Mouse (Mus musculus) stomach, postnatal 0 days (tissue): ENCODE measurements around the gene Bricd5. TPM values are rescaled to one million over a fixed set of nuclear protein-coding genes. Genes with fewer than 3 reads are reported as not detected.

ENCODE experiments used
- ATAC-seq: fragments of 200-750 bp; cut with Nextera tagmentation; 2 replicates; pipeline ENCODE4 v1.8.0; 2017; ENCODE audit not compliant: low FRiP score, low TSS enrichment
- DNase-seq: peaks from one replicate; pipeline ENCODE4 v3.0.0-alpha.2; 2016; ENCODE audit warnings: low spot score
- H3K27ac ChIP-seq: fragments of 300-500 bp; sonication (generic); replicated peaks from 2 replicates; pipeline ENCODE4 v1.5.1; 2014; ENCODE audit warnings: mild to moderate bottlenecking, control low read depth
- H3K27me3 ChIP-seq: fragments of 300-500 bp; sonication (generic); 2 replicates; pipeline ENCODE4 v1.6.1; 2014; ENCODE audit warnings: low read length; ENCODE audit not compliant: control insufficient read depth, insufficient read depth
- H3K36me3 ChIP-seq: fragments of 300-500 bp; sonication (generic); 2 replicates; pipeline ENCODE4 v1.6.1; 2014; ENCODE audit warnings: low read length, mixed read lengths; ENCODE audit not compliant: control insufficient read depth, insufficient read depth
- H3K4me1 ChIP-seq: fragments of 300-500 bp; sonication (generic); replicated peaks from 2 replicates; pipeline ENCODE4 v1.6.1; 2014; ENCODE audit warnings: antibody characterized with exemption; ENCODE audit not compliant: control insufficient read depth, insufficient read depth
- H3K4me2 ChIP-seq: fragments of 300-500 bp; sonication (generic); replicated peaks from 2 replicates; pipeline ENCODE4 v1.6.1; 2014; ENCODE audit warnings: low read depth, mild to moderate bottlenecking, control low read depth, moderate library complexity
- H3K4me3 ChIP-seq: fragments of 300-500 bp; sonication (generic); 2 replicates; pipeline ENCODE4 v1.5.1; 2014; ENCODE audit warnings: low read depth, low read length, control low read depth
- H3K9ac ChIP-seq: fragments of 300-500 bp; sonication (generic); 2 replicates; pipeline ENCODE4 v1.6.1; 2014; ENCODE audit warnings: mild to moderate bottlenecking, low read length, control low read depth, mixed read lengths
- H3K9me3 ChIP-seq: fragments of 300-500 bp; sonication (generic); 2 replicates; pipeline ENCODE4 v1.6.1; 2016; ENCODE audit warnings: low read length; ENCODE audit not compliant: control insufficient read depth
- CTCF ChIP-seq: IDR thresholded peaks from 2 replicates; pipeline ENCODE4 v1.5.1; 2016; ENCODE audit warnings: antibody characterized with exemption, low read depth, mild to moderate bottlenecking, moderate library complexity
- EP300 ChIP-seq: optimal IDR thresholded peaks from 2 replicates; pipeline ENCODE3; 2016; ENCODE audit warnings: antibody characterized with exemption
- WGBS: fragments of 180-500 bp; shearing (Covaris S2); extraction: QIAGEN DNeasy Blood & Tissue Kit; methylation state at CpG from one replicate; pipeline ENCODE4 v1.1.7; 2014; 5-methylcytosine and 5-hydroxymethylcytosine counted together
- polyA plus RNA-seq: library from polyadenylated mRNA; unstranded; fragments of >200 nt; fragmentation: Nextera tagmentation; extraction: Ambion mirVana; gene quantifications from 2 replicates; pipeline ENCODE4 v1.2.1, GENCODE M21; 2015

Gene Bricd5
- polyA plus RNA-seq, 1 experiment from 2014 or later: not detected

GRCm38 (mm10) chr17:24494627-24495335 is 21.1 kb downstream of the Bricd5 start:
- no peak overlapping the region for H3K4me2 ChIP-seq
- no peak overlapping the region for H3K4me3 ChIP-seq
- H3K9me3 ChIP-seq: no peaks in the 10 kb centered on the region
- no peaks in the 10 kb centered on the region for H3K27me3 ChIP-seq
- ATAC-seq (no peak), DNase-seq (peak; percentile 62)
- H3K9ac ChIP-seq: no peak overlapping the region
- H3K36me3 ChIP-seq: no peaks in the 10 kb centered on the region
- WGBS: 43% methylated on average over 2 of the region's 2 CpGs
- no peak for TF ChIP-seq EP300
- TF ChIP-seq CTCF: peak; percentile 85
- H3K4me1 ChIP-seq: no peaks in the 10 kb centered on the region
- H3K27ac ChIP-seq: no peak overlapping the region

DNA sequence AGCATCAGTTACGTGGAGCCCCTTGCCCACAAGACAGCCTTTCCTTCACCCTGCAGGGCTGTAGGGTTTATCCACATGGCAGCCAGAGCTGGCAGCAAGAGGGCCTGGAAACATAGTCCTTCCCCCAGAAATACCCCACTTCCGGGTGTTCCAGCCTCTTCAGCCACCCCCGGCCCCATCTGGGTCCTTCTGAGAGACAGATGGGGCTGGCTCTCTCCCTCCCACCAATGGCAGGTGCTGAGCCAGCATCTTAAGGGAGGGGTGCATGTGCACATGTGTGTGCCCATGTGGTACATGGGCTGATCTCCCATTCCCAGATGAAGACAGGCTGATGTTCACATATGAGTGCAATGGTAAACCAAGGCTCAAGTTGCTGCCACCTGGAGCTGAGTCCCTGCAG is 21.8 kb downstream of the Bricd5 start:
- no peak overlapping the region for H3K9ac ChIP-seq
- no peaks in the 10 kb centered on the region for H3K36me3 ChIP-seq
- H3K27me3 ChIP-seq: no peaks in the 10 kb centered on the region
- H3K4me2 ChIP-seq: no peak overlapping the region
- H3K9me3 ChIP-seq: no peaks in the 10 kb centered on the region
- 77% methylated on average over 3 of the region's 3 CpGs for WGBS
- no peak for ATAC-seq
- no peak for DNase-seq
- H3K4me1 ChIP-seq: no peaks in the 10 kb centered on the region
- H3K4me3 ChIP-seq: no peak overlapping the region
- no peak overlapping the region for H3K27ac ChIP-seq
- TF ChIP-seq EP300: no peak
- no peak for TF ChIP-seq CTCF

DNA sequence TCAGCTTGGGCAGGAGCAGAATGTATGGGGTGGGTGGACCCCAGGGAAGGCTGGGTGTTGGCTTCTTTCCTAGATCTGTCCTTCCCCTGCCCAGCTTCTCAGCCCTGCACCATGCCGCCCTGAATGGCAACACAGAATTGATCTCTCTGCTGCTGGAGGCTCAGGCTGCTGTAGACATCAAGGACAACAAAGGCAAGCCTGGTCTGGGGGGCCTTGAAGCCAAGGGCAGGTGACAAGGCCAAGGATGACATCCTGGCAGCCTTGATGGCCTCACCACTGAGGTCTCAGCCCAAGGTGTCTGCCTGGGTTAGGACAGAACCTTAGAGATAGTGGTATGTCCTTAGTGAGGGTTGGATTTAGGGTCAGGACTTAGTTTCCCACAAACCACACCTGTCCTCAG is 22.3 kb downstream of the Bricd5 start:
- Histone ChIP-seq H3K36me3 (no peaks in the 10 kb centered on the region), H3K4me2 (no peak overlapping the region), H3K4me3 (no peak overlapping the region), H3K9me3 (no peaks in the 10 kb centered on the region), H3K4me1 (no peaks in the 10 kb centered on the region), H3K9ac (peak overlapping the region; percentile 13; the same call in 1 of the 2 replicates), H3K27ac (no peak overlapping the region), H3K27me3 (no peaks in the 10 kb centered on the region)
- 71% methylated on average over 1 of the region's 1 CpGs for WGBS
- no peak for TF ChIP-seq EP300
- no peak for TF ChIP-seq CTCF
- DNase-seq (no peak), ATAC-seq (no peak)

- 50% methylated on average over 11 of the region's 11 CpGs for WGBS
- Histone ChIP-seq H3K27ac (no peak overlapping the region), H3K36me3 (no peaks in the 10 kb centered on the region), H3K4me3 (no peak overlapping the region), H3K4me1 (no peaks in the 10 kb centered on the region; the same call in 1 of the 2 replicates), H3K27me3 (no peaks in the 10 kb centered on the region), H3K9ac (no peak overlapping the region), H3K9me3 (no peaks in the 10 kb centered on the region), H3K4me2 (no peak overlapping the region)
- DNase-seq (no peak), ATAC-seq (no peak)
- TF ChIP-seq CTCF (peak; percentile 49), EP300 (no peak)
Observed at GRCm38 (mm10) chr17:24502208-24502607, 28.5 kb downstream of the Bricd5 start.

DNA sequence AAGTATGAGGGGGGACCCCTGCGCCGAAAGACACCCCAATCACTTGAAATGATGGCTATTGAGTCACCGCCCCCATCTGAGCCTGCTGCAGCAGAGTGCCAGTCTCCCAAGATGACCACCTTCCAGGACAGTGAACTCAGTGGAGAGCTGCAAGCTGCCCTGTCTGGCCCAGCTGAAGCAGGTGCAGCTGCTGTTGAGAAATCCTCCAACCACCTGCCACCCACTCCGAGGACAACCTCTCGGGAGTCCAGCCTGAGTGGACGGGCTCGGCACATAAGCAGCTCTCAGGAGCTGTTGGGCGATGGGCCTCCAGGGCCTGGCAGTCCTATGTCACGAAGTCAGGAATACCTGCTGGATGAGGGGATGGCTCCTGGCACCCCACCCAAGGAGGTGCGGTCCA is 30.4 kb downstream of the Bricd5 start:
- no peak for DNase-seq
- H3K36me3 ChIP-seq: peaks cover 4% of the 10 kb centered on the region
- TF ChIP-seq EP300: no peak
- TF ChIP-seq CTCF: no peak
- no peaks in the 10 kb centered on the region for H3K27me3 ChIP-seq
- no peak overlapping the region for H3K4me3 ChIP-seq
- no peaks in the 10 kb centered on the region; the same call in 1 of the 2 replicates for H3K4me1 ChIP-seq
- no peaks in the 10 kb centered on the region for H3K9me3 ChIP-seq
- H3K9ac ChIP-seq: no peak overlapping the region
- no peak for ATAC-seq
- WGBS: 88% methylated on average over 10 of the region's 10 CpGs
- H3K4me2 ChIP-seq: no peak overlapping the region
- no peak overlapping the region for H3K27ac ChIP-seq

GRCm38 (mm10) chr17:24505286-24505955 is 31.7 kb downstream of the Bricd5 start:
- no peaks in the 10 kb centered on the region; the same call in 1 of the 2 replicates for H3K4me1 ChIP-seq
- no peak overlapping the region for H3K4me2 ChIP-seq
- H3K27ac ChIP-seq: no peak overlapping the region
- TF ChIP-seq EP300: no peak
- TF ChIP-seq CTCF: no peak
- H3K9me3 ChIP-seq: no peaks in the 10 kb centered on the region
- H3K4me3 ChIP-seq: no peak overlapping the region
- no peak for DNase-seq
- H3K9ac ChIP-seq: no peak overlapping the region
- peaks cover 16% of the 10 kb centered on the region for H3K36me3 ChIP-seq
- no peaks in the 10 kb centered on the region for H3K27me3 ChIP-seq
- ATAC-seq: no peak
- 93% methylated on average over 30 of the region's 30 CpGs for WGBS
